Mouse (Mus musculus) testis, postnatal 10 days (tissue): Measurements from ENCODE around the gene Bfsp1.
A peak's percentile ranks its signal among the peaks of the same experiment; 100 is the strongest.

Experiments
- DNase-seq: peaks from one replicate; pipeline ENCODE4 v3.0.0; 2021; ENCODE audit warnings: low spot score

Bfsp1 gene

DNA sequence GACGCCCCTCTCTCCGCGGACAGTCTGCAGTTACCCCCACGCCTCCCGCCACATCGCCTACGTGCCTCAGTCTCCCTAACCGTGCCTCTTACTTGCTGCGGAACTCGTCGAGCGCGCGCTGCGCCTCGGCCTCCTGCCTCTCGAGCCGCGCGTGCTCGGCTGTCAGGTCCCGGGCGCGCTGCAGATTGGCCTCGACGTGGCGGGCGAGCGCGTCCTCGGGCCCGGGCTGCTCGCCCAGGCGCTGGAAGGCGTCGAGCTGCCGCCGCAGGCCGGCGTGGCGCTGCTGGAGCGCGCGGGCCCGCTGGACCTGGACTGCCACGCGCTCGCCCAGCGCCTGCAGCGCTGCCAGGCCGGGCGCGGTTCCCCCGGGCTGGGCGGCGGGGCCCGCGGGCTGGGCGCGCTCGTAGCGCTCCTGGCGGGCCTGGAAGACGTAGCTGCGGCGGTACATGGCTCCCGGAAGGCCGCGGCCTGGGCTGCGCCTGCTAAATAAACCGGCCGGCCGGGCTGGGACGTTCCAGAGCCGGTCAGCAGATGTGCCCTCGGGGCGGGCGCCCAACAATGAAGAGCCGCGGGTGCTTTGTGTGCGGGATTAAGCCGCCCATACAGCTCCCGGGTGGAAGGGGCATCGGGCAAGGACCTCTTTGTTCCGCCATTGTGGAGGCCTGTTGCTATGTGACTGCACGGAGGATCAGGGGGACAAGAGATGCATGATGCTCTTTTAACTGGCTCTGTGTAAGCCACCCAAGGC lies at the start of gene Bfsp1:
Gene Bfsp1, minus strand, starts transcription at position 690 of the 748 bp plus-strand sequence.
- DNase-seq = peak; percentile 71

DNA sequence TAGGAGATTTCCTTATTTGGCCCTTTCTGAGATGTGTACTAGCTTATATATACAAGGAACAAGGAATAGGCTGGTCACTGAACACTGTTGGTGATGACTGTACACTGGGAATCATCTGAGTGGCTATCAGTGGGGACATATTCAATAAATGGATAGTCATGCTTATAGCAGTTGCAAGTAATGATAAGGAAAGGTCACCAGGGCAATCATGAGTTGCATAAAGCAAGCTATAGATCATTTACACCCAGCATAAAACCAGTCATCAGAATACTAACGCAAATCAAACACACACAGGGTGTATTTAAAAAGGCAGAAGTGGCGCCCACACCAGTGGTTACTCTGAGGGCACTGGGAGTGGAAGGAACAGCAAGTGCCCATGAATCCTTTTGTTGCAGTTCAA lies 49.2 kb upstream of the Bfsp1 start:
- DNase-seq = no peak

DNA sequence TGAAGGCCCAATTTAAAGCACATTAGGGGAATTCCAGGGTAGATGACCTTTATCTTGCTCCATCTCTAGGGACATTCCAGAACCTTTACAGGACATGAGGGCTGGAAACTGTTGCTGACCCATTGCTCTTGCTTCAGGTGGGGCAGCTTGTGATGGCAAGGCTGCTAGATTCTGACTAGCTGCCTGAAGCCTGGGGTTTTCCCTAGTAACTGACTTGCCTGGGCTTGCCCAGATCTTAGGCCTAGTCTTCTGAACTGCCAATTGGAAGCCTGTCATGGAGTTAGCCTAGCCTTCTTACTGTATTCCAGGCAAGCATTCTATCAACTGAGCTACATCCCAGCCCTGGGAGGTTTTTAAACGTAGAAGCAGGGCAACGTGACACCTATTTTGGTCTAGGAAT lies 46.3 kb upstream of the Bfsp1 start:
- DNase-seq = no peak

- DNase-seq = no peak
These were observed 41.9 kb upstream of the Bfsp1 start for GRCm38 (mm10) chr2:143904896-143905295.

DNA sequence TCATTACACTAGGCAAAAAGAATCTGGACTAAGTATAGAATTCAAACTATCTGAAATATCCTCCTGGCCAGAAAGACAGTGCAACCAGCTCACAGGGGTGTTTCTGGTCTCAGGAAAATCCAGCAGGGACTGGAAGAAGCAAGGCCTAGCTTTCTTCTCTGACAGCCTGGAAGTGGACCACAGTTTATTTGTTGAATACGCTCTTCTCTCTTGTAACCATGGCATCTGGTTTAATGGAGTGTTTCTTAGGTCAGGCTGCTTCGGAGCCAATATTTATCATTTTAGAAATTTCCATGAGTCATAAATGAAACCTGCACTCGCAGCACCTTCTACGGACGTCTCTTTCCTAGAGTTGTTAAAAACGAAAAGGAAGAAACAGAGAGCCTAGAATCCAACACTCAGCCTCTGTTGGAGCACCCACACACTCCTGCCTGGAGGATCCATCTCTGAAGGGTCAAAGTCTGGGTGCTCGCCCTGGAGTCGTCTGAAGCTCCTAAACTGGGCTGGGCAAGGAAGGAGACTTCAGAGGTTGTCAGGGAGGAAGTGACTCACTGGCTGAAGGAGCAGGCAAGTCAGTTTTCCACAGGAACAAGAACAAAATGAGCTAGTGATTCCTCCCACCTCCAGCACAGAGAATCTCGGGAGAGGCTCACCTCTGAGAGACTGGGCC lies 40.5 kb upstream of the Bfsp1 start:
- no peak for DNase-seq

DNA sequence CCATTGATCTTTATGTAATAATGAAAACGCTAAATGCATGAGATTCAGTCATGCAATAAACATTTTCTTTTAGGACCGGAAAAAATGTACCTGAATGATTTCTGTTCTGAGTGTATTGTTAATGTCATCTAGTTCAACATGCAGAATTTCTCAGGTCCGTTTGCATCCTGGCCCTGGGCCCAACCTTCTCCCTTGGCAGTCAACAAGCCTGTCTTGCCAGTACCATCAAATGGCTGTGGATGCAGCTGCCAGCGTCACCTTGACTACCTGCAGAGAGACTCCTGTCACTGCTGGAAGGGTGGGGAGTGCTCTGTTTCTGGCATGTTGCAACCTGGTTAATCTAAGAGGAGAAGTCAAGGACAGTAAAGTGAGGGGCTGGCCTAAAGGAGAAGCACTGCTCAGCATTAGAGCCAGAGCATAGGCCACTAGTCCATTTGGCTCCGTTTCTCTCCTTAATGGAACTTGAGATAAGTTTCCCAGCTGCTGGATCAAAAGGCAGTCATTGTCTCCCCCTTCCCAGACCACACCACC lies 37.9 kb upstream of the Bfsp1 start:
- no peak for DNase-seq

DNA sequence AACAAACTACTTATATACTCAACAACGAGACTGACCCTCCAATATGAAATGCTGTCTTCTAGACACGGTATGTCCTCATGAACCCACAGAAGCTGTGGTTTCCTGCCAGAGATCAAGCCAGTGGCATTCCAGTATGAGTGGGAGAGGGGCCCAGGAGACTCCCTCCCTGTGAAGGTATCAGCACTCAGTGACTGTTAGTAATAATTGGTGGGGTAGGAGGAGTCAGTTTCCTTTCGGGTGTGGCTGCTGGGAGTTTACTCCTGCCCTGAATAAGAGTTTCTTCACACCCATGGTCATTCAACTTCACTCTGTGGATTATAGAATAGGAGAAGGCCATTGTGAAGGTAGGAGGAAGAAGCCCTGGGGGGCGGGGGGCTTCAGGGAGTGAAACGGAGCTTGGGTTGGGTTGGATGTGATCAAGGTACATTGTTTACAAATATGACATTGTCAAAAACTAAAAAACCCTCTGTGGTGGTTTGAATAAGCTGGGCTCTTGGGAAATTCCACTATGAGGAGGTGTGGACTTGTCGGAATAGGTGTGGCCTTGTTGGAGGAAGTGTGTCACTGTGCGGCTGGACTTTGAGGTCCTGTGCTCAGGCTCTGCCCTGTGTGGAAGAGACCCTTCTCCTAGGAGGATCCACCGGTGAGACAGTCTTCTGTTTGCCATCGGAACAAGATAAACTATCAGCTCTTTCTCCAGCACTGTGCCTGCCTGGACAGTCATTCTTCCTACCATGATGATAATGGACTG lies 36.7 kb upstream of the Bfsp1 start:
- no peak for DNase-seq

DNA sequence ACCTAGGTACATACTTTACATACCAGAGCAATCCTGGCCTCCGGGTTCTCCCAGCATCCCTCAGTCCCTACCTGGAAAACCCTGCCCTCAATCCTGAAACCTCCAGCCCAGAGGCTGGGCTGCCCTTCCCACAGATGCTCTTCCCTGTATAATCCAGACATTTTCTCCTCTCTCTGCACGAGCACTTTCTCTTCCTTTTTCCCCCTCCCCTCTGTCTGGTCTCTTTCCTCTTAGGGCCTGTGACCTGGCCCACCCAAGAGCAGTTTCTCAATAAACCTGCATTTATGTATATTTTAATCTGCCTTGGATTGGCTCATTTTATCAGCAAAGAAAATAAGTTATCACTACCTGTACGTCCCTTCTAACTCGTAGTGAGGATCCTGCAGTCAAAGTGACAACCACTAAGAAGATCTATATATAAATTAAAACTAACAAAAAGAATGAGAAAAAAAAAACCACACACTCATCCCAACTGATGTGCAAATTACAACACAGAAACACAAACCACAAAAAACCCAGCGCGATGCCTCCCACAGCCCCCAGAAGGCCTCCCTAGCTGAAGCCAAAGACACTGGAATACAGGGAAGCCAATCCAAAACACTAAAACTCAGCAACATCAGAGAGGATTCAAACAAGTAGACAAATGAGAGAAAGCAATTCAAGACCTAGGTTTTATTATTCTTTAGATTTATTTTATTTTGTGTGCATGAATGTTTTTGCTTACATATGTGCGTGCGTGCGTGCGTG lies 28.5 kb upstream of the Bfsp1 start:
- DNase-seq = no peak

- no peak for DNase-seq
These were observed 27.0 kb upstream of the Bfsp1 start for GRCm38 (mm10) chr2:143889860-143890433.

DNA sequence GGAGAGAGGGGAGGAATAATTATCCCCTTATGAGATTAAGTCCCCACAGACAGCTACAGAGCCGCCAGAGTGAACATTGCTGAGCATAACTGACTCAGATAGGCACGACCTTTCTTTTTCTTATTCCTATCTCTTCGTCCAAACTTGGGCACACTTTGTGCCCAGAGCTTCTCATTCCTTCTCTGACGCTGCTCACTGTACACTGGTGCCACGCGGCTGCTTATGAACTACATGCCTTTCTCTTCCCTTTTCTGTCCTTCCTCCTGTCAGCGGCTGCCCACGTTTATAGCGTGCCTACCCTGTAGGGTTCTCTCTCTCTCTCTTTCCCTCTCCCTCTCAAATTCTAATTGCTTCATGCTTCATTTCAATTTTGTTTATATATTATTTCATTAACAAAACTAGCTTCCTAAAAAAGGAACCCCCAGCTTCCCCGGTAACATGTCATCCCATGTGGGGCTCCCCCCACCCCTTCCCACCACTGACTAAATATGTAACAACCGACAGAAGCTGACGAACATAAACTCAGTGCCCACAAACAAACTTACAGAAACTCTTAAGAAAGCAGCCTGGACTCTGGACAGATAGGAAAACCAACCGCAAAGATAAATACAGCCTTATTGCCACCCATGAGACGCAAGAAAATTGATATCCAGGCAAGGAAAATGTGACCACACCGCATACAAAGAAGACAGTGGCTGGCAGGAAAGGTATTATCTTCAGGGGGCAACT lies 26.3 kb upstream of the Bfsp1 start:
- DNase-seq = no peak

DNA sequence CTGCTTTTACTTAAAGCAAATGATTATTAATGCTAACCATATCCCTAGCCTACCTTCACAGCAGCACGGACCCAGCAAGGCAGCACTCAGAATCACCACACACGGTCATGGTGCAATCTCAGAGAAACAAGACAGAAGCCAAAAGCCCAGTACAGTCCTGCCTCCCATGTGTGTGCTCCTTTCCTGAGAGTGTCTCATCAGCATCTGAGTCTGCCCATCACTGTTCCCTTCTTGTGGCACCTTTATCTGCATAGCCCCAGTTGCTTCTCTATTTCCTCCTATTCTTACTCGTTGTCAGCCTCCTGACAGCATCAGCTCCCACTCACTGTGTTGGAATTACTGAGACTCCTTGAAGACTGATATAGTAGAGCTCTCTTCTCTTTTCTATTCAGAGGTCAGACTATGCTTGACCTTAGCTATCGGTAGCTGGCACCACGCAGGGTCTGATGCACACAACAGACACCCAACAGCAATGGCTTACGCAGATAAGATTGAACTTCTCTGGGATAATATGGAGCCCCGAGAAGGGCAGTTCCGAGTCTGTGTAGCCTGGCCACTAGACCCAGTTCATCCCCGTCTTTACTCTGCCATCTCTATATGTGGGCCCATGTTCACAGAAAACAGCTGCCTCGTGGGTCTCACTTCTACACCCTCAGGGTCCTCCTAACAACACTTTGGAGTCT lies 19.8 kb upstream of the Bfsp1 start:
- no peak for DNase-seq

DNA sequence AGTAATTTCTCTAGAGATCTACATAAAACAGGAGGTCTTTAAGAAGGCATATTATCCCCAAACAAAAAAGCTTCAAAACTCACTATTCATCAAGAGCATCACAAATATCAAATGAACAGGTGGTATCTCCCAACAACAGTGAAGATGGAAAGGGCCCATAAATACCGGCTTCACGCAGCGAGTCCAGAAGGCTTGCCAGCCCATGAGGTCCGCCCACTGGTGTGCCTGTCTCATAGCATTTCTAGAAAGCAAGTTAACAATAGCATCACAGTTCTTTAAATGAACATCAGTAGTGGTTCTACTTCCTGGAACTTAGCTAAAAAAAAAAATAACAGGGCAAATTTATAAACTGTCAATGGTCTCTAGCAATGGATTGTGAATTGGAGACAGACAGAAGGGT lies 19.0 kb upstream of the Bfsp1 start:
- no peak for DNase-seq

- no peak for DNase-seq
These were observed 16.3 kb upstream of the Bfsp1 start for GRCm38 (mm10) chr2:143879311-143879710.

GRCm38 (mm10) chr2:143876929-143877632 lies 14.1 kb upstream of the Bfsp1 start:
- no peak for DNase-seq

- no peak for DNase-seq
These were observed 13.1 kb upstream of the Bfsp1 start for GRCm38 (mm10) chr2:143876026-143876425.

GRCm38 (mm10) chr2:143870936-143871688 lies 8.1 kb upstream of the Bfsp1 start:
- no peak for DNase-seq

DNA sequence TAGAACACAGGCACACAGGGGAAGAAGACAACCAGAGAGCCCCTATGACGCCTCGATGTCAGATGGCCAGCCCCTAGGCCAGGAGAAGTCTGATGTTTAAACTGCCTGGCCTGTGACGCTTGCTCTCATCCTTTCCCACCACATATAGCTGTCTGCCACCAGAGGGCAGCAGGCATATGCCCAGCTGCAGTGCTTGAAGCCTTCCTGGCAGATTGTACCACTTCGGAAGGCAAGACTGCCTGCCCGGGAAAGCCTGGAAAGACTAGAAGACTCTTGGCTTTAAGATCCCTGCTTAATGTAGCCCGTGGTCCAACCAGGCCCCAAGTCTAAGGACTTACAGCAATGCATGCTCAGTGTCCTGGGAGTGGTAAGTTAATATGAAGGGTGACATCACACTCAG lies 4.4 kb upstream of the Bfsp1 start:
- peak; percentile 84 for DNase-seq

DNA sequence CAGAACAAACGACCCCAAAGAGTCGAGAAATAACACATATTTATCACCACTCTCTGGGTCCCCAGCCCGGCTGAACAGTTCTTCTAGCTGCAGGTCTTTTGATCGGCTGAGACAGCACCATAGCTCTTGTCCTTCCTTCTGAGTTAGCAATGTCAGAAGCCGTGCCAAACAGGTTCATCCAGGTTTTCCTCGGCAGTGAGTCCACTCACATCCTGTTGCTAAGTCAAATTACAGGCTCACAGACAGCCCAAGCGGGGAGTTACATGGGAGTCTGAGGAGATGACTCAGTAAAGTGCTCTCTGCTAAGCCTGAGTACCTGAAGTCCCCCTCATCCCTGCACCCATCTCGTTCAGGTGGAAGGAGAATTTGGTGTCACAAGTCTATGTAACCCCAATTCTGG lies 1.6 kb upstream of the Bfsp1 start:
- no peak for DNase-seq

GRCm38 (mm10) chr2:143859166-143859565 lies 3.8 kb downstream of the Bfsp1 start:
- no peak for DNase-seq
